Mouse (Mus musculus) heart, embryonic 11.5 days (tissue): ENCODE measurements around the gene Syne1. TPM values are rescaled to one million over a fixed set of nuclear protein-coding genes. Genes with fewer than 3 reads are reported as not detected.

Experiments
- ATAC-seq: fragments of 200-750 bp; cut with Nextera tagmentation; replicated peaks from 2 replicates; pipeline ENCODE4 v1.8.0; 2017; ENCODE audit warnings: moderate library complexity; ENCODE audit not compliant: insufficient number of reproducible peaks, low FRiP score, low TSS enrichment
- H3K27ac ChIP-seq: fragments of 300-500 bp; sonication (generic); 2 replicates; pipeline ENCODE4 v1.5.1; 2014; ENCODE audit warnings: mild to moderate bottlenecking, low read depth, low read length
- H3K27me3 ChIP-seq: fragments of 300-500 bp; sonication (generic); 2 replicates; pipeline ENCODE4 v1.6.1; 2014; ENCODE audit warnings: mild to moderate bottlenecking, low read length, mixed read lengths; ENCODE audit not compliant: control insufficient read depth, insufficient read depth
- H3K36me3 ChIP-seq: fragments of 300-500 bp; sonication (generic); 2 replicates; pipeline ENCODE4 v1.6.1; 2014; ENCODE audit warnings: mild to moderate bottlenecking, low read length, moderate library complexity, mixed read lengths; ENCODE audit not compliant: control insufficient read depth, insufficient read depth
- H3K4me1 ChIP-seq: fragments of 300-500 bp; sonication (generic); 2 replicates; pipeline ENCODE4 v1.6.1; 2014; ENCODE audit warnings: low read length; ENCODE audit not compliant: control insufficient read depth, insufficient read depth
- H3K4me2 ChIP-seq: fragments of 300-500 bp; sonication (generic); 2 replicates; pipeline ENCODE4 v1.6.1; 2014; ENCODE audit warnings: mild to moderate bottlenecking, moderate library complexity
- H3K4me3 ChIP-seq: fragments of 300-500 bp; sonication (generic); 2 replicates; pipeline ENCODE4 v1.5.1; 2014; ENCODE audit warnings: low read depth, low read length
- H3K9ac ChIP-seq: fragments of 300-500 bp; sonication (generic); 2 replicates; pipeline ENCODE4 v1.6.1; 2014; ENCODE audit warnings: mild to moderate bottlenecking, low read depth, low read length, moderate library complexity
- H3K9me3 ChIP-seq: fragments of 300-500 bp; sonication (generic); replicated peaks from 2 replicates; pipeline ENCODE4 v1.6.1; 2016; ENCODE audit warnings: low read length; ENCODE audit not compliant: control insufficient read depth
- WGBS: fragments of 180-500 bp; shearing (Covaris S2); extraction: QIAGEN DNeasy Blood & Tissue Kit; methylation state at CpG from one replicate; pipeline ENCODE4 v1.1.7; 2014; ENCODE audit not compliant: insufficient replicate concordance; 5-methylcytosine and 5-hydroxymethylcytosine counted together
- polyA plus RNA-seq: library from polyadenylated mRNA; unstranded; fragments of >200 nt; fragmentation: Nextera tagmentation; extraction: Ambion mirVana; gene quantifications from 2 replicates; pipeline ENCODE4 v1.2.1, GENCODE M21; 2014

The Syne1 gene
- polyA plus RNA-seq, 1 experiment from 2014 or later: 18.2 TPM

- no peaks in the 10 kb centered on the region for H3K36me3 ChIP-seq
- 40% methylated on average over 5 of the region's 5 CpGs for WGBS
- no peak overlapping the region for H3K4me3 ChIP-seq
- ATAC-seq: no peak
- no peaks in the 10 kb centered on the region for H3K4me1 ChIP-seq
- H3K27ac ChIP-seq: no peak overlapping the region
- H3K4me2 ChIP-seq: no peak overlapping the region
- no peaks in the 10 kb centered on the region for H3K27me3 ChIP-seq
- H3K9ac ChIP-seq: no peak overlapping the region
- no peaks in the 10 kb centered on the region for H3K9me3 ChIP-seq
Observed at GRCm38 (mm10) chr10:5488097-5488496, 63.2 kb downstream of the Syne1 start.

- Histone ChIP-seq H3K27ac (no peak overlapping the region), H3K27me3 (no peaks in the 10 kb centered on the region), H3K4me1 (no peaks in the 10 kb centered on the region), H3K36me3 (no peaks in the 10 kb centered on the region), H3K4me3 (no peak overlapping the region), H3K9me3 (no peaks in the 10 kb centered on the region), H3K9ac (no peak overlapping the region), H3K4me2 (no peak overlapping the region)
- WGBS: 69% methylated on average over 9 of the region's 9 CpGs
- ATAC-seq: no peak
Observed at GRCm38 (mm10) chr10:5480552-5481550, 70.4 kb downstream of the Syne1 start.

- Histone ChIP-seq H3K4me3 (no peak overlapping the region), H3K4me1 (no peaks in the 10 kb centered on the region), H3K4me2 (no peak overlapping the region), H3K9ac (no peak overlapping the region), H3K27ac (no peak overlapping the region), H3K9me3 (no peaks in the 10 kb centered on the region), H3K27me3 (no peaks in the 10 kb centered on the region), H3K36me3 (no peaks in the 10 kb centered on the region)
- 39% methylated on average over 6 of the region's 6 CpGs for WGBS
- ATAC-seq: no peak
Observed at GRCm38 (mm10) chr10:5480097-5480496, 71.2 kb downstream of the Syne1 start.

- no peak for ATAC-seq
- H3K36me3 ChIP-seq: no peaks in the 10 kb centered on the region
- no peaks in the 10 kb centered on the region for H3K4me1 ChIP-seq
- no peaks in the 10 kb centered on the region for H3K9me3 ChIP-seq
- no peak overlapping the region for H3K4me2 ChIP-seq
- H3K27me3 ChIP-seq: no peaks in the 10 kb centered on the region
- 75% methylated on average over 2 of the region's 2 CpGs for WGBS
- no peak overlapping the region for H3K9ac ChIP-seq
- H3K4me3 ChIP-seq: no peak overlapping the region
- no peak overlapping the region for H3K27ac ChIP-seq
Observed at GRCm38 (mm10) chr10:5468638-5469037, 82.6 kb downstream of the Syne1 start.

GRCm38 (mm10) chr10:5453830-5454229 lies 97.5 kb downstream of the Syne1 start:
- H3K4me2 ChIP-seq: no peak overlapping the region
- H3K4me1 ChIP-seq: no peaks in the 10 kb centered on the region
- no peak for ATAC-seq
- no peak overlapping the region for H3K9ac ChIP-seq
- H3K27me3 ChIP-seq: no peaks in the 10 kb centered on the region
- H3K36me3 ChIP-seq: no peaks in the 10 kb centered on the region
- H3K27ac ChIP-seq: no peak overlapping the region
- H3K4me3 ChIP-seq: no peak overlapping the region
- H3K9me3 ChIP-seq: no peaks in the 10 kb centered on the region

- Histone ChIP-seq H3K9ac (no peak overlapping the region), H3K4me1 (no peaks in the 10 kb centered on the region), H3K36me3 (no peaks in the 10 kb centered on the region), H3K27me3 (no peaks in the 10 kb centered on the region), H3K4me2 (no peak overlapping the region), H3K9me3 (no peaks in the 10 kb centered on the region), H3K27ac (no peak overlapping the region), H3K4me3 (no peak overlapping the region)
- no peak for ATAC-seq
- WGBS: 81% methylated on average over 2 of the region's 2 CpGs
Observed at GRCm38 (mm10) chr10:5449944-5450343, 101.3 kb downstream of the Syne1 start.

- H3K27me3 ChIP-seq: no peaks in the 10 kb centered on the region
- ATAC-seq: no peak
- H3K27ac ChIP-seq: no peak overlapping the region
- H3K9ac ChIP-seq: no peak overlapping the region
- no peaks in the 10 kb centered on the region for H3K36me3 ChIP-seq
- no peak overlapping the region for H3K4me3 ChIP-seq
- no peak overlapping the region for H3K4me2 ChIP-seq
- H3K4me1 ChIP-seq: no peaks in the 10 kb centered on the region
- no peaks in the 10 kb centered on the region for H3K9me3 ChIP-seq
- WGBS: 66% methylated on average over 4 of the region's 4 CpGs
Observed at GRCm38 (mm10) chr10:5447950-5448716, 103.1 kb downstream of the Syne1 start.

- ATAC-seq: no peak
- 85% methylated on average over 3 of the region's 3 CpGs for WGBS
- Histone ChIP-seq H3K9me3 (no peaks in the 10 kb centered on the region), H3K4me2 (no peak overlapping the region), H3K9ac (no peak overlapping the region), H3K36me3 (no peaks in the 10 kb centered on the region), H3K4me1 (no peaks in the 10 kb centered on the region), H3K27me3 (no peaks in the 10 kb centered on the region), H3K4me3 (no peak overlapping the region), H3K27ac (no peak overlapping the region)
Observed at GRCm38 (mm10) chr10:5445313-5445712, 106.0 kb downstream of the Syne1 start.
